Mouse (Mus musculus) B cell, adult 2 months (primary cell): ENCODE data around the gene Ppfia1.

Experiments used
- DNase-seq, 2 experiments: peaks; one replicate each; pipeline ENCODE4 v3.0.0; 2022

Gene Ppfia1

DNA sequence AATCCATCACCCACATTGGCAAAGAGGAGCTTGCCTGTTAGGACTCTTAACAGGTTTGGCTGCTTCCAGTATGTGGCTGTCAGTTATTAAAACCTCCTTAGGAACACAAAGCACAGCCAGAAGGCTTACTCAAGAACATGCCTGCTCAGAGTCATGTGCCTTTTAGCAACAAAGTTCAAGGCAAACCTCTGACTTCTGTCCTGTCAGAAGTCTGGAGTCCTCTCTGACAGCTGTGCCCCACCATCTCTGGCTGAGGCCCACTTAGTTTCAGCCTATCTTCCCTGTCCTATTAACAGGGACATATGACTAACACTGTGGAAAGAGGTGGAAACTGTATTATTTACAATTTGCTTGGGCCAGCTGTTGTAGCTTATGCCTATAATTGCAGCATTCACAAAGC, 73.2 kb downstream of the Ppfia1 start:
- DNase-seq, result no peak

DNA sequence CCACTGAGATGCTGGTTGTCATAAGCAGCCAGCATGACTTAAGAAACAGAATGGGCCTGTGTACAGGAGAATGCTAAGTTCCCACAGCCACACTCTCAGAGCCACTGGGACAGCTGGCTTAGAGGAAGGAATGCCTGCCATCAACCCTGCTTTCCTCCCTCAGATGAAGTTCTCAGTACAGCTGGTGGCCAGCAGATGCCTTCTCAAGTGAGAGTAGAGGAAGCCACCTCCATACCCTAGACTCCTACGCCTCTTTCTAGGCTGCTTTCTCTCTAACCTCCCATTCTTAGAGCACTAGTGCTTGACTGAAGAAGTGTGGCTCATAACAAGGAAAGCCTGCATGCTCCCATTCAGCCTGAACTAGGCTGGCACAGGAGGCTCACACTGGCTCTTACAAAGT, 74.0 kb downstream of the Ppfia1 start:
- no peak for DNase-seq

DNA sequence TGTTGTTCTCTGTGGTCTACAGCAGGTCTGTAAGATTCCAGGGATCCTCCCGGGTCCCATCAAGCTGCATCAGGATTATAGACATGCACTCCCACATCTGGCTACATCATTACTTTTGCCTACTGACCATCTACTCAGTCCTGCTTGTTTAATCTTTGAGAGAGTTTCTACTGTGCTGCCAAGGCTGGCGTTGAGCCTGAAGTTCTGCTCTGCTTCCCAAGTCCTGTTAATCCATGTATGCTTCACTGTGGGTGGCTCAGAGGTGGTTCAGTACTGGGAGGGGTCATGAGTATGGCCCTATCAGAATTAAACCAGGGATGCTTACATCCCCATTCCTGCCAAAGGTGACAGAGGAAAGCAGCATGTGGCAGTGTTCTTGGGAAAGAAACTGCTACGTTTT, 77.8 kb downstream of the Ppfia1 start:
- no peak for DNase-seq

DNA sequence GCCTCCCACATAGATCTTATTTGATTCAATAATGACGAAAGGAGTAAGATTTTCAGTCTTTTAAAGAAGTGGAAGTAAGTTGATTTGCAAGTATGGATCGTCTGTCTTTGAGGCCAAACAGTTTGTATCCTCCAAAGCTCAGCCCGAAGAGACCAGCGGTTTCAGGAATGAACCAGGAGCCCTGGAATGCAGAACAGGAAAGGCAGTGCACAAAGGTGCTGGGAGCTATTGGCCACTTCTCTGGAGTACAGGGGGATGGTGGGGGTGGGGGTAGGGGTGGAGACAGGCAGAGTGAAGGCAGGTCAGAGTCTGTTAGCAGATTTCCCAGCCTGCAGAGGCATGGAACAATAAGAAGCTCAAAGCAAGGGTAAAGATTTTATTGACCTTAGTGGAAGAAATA, 80.0 kb downstream of the Ppfia1 start:
- no peak for DNase-seq

DNA sequence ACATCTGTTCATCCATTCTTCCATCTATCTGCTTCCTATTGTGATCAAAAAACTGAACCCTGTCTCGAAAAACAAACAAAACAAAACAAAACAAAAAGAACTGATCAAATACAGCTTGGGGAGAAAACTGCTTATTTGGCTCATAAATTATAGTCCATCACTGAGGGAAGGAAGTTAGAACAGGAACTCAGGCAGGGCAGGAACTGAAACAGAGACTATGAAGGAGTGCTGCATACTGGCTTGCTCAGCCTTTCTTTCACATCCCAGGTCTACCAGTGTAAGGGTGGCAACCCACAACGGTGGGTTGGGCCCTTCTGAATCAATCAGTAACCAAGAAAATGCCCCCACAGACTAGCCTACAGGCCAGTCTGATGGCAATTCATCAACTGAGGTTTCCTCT, 82.4 kb downstream of the Ppfia1 start:
- no peak for DNase-seq

DNA sequence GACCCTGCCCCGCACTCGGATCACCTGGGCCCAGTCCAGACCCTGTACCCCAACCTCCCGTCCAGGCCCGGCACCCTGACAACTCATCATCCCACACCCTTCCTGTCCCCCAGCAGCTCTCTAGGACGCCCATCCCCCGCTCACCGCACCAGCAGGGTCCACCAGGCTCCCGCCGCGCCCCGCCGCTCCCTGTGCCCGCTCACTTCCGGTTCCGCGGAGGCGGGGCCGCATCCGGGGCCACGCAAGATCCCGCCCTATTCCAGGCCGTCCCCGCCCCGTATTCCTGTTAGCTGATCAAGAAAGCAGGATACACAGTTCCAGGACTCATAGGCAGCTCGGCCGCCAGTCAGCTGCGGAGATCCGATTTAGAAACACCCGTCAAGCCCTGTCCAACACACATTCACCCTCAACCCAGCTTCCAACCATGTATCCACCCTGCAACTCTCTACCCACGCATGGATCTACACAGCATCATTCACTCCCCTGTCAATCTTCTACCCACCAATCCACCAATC, 82.9 kb downstream of the Ppfia1 start, which contains the start of gene Cttn:
Gene Cttn (minus strand): TSS at position 465 of the 515 bp plus-strand sequence.
- no peak for DNase-seq

DNA sequence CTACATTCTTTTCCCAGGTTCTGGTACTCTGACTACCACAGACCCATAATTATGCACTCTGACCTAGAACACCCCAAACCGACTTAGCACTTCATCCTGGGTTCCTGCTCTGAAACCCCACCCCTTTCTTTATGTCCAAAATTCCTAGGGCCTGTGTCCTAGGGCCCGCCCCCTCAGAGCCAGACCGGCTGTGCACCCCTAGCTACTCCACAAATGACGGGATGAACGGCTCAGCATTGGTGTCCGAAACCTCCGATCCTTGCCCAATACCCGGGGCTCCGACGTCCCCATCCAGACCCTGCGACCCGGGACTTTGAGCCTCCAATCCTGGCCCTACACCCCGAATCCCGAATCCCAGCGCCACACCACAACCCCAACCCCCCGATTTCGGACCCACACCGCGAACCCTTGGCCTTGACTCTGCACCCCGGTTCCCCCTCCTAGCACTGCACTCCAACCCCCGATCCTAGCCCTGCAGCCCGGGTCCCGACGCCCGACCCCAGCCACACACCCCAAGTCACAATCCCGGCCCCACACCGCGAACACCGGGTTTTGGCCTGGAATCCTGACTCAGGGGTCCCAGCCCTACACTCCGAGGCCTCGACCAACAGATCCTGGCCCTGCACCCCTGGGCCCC, 83.5 kb downstream of the Ppfia1 start:
- DNase-seq, result no peak

DNA sequence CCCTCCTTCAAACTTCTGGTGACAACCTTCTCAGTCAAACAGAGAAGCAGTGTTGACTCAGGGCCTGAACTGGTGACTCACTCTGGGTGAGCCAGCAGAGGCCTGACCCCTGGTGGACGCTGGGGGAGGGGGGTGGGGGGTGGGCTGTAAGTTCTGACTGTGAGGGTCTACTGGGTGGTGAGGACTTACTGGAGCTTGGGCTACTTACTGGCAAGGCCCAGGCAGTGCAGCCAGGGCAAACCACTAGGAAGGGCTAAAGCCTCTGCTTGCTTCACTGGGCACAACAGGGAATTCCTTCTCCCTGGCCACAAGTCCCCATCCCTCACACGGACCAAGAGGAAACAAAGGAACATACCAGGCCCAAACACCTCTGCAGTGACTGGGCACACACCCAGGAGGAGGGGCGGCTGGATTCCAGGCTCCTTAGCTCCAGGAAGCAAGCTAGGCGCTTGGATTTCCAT, 84.3 kb downstream of the Ppfia1 start:
- no peak for DNase-seq

DNA sequence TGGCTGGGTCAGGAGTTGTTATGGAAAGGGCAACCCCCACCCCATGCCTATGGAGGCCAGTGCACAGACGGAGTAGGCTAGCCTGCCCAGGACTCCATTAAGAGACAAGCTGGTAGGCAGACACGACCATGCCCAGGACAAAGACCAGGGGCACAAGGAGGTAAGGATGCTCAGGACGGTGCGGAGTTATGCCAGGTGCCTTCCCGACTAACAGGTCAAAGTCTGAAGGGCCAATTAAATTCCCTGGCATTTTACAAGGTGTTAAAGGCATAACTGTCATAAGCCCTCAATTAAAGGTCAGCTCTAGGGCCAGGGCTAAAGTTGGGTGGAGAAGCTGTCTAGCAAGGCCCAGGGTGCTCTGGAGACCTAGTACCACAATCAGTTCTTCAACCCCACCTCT, 84.8 kb downstream of the Ppfia1 start:
- DNase-seq, result no peak

DNA sequence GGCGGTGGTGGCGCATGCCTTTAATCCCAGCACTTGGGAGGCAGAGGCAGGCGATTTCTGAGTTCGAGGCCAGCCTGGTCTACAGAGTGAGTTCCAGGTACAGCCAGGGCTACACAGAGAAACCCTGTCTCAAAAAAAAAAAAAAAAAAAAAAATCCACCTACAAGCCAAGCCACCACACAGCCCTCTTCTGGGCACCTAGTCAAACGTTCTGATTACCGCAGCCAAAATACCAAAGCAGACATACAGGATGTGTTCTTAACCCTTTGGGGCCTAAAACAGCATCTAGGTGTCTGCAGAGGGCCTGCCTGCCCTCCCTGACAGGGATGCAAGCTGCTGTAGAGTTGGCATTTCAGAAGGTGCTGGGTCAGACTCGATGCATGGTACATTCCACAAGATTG, 91.0 kb downstream of the Ppfia1 start:
- DNase-seq, result no peak

DNA sequence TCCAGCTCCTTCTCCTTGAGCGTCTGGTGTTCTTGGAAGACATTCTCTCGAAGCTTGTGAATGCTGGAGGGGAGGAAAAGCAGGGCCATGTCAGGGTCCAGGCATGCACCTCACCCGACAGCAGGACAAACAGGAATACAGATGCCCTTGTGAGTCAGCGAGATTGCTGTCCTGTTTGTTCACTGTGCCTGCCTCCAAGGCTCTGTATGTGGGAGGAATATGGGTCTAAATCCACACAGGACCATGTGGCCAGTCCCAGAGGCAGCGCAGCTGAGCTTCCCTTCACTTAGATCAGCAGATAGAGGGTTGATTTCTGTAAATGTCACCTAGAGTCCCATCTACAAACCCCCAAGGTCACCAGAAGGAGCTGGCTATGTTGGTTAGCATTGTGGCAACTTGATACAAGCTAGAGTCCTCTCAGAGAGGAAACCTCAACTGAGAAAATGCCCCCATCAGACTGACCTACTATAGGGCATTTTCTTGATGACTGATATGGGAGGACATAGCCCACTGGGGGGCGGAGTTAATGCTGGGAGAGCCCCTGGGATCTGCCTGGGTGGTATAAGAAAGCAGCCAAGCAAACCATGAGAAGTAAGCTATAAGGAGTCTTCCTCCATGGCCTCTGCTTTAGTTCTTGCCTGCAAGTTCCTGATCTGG, 92.2 kb downstream of the Ppfia1 start:
- DNase-seq, result no peak

DNA sequence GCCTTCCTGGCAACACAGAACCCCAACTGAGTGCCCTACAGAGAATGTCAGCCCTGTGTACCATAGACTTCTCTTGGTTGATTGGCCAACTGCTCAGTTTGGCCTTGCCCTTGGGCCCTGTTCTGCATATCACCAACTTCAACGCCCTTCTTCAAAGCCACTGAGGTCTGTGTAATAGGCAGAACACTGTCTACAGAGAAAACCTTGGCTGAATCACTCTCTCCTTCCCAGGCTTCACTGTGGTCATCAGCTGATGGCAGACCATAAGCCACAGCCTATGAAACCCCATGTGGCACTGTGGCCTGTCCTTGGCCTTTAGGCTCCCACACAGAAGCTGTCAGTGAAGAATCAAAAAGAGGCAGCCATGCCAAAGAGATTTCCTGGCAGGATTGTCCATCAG, 94.6 kb downstream of the Ppfia1 start:
- DNase-seq, result no peak

DNA sequence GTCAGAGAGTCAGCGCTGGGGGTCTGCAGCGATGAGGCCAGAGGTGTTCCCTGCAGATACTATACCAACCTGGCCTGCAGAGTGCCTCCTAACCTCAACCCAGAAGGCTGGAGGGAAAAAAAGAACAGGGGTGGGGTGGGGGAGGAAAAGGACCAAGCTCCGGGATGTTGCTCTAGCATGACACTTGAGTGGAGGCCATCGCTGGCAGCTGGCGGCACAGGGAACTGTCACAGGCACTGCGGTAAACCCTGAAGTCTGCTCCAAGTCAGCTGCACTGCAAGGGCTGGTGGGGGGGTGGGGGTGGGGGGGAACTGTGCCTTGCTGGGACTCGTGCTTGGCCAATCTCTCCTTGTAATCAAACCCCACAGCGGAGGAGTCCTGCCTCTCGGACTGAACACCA, 102.9 kb downstream of the Ppfia1 start:
- DNase-seq, result no peak

DNA sequence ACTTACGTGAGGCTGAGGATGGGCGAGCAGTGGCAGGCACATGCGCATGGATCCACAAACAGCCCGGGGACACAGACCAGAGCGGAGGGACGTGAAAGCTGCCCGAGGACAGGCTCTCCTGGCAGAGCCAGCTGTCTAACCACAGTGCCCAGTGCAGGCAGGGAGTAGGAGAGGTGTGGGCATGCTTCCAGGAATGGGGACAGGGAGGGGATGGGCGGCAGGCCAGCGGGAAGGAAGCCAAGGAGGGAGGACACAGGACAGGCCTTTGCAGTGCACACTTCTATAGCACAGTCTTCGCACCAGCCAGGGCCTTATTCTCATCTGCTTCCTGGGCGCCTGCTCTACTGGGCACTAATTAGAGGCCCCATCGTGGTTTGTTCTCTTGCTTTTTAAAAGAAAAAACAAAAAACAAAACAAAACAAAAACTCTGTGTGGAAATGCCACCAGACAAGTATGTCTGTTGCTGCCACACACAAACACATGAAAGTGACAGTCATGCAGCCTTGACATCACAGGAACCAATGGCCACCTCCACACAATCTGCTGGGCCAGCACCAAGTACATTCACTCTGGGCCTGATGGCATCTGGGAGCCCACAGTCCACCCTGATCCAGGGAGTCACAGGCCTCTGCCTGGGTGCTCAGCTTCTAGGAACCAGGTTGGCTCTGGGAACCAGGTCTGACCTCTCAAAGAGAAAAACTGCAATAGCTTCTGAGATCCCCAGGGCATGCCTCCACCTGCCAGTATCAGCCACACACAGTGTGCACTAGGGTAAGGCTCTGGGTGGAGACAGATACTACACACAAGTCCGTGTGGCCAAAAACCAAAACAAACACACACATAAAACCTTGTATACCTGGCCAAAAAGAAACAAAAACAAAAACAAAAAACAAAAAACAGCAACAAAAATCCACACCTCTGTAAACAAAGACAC, 103.6 kb downstream of the Ppfia1 start:
- no peak for DNase-seq

DNA sequence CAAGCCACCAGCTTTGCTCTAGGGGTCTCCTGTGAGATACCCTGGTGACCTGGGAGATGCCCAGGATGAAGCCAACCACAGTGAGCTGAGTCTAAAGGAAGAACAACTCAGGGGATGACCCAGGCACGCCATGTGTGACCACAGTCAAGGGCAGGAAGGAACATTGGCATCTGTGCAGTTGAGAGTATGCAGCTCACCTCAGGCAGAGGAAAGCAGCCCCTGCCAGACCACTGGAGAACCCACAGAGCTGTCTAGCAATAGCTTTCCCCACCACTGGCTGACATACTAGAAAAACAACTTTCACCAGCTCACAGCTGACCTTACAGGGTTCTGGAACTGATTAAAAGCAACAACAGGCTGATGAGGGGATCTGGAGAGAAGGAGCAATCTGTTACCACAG, 105.3 kb downstream of the Ppfia1 start:
- no peak for DNase-seq

DNA sequence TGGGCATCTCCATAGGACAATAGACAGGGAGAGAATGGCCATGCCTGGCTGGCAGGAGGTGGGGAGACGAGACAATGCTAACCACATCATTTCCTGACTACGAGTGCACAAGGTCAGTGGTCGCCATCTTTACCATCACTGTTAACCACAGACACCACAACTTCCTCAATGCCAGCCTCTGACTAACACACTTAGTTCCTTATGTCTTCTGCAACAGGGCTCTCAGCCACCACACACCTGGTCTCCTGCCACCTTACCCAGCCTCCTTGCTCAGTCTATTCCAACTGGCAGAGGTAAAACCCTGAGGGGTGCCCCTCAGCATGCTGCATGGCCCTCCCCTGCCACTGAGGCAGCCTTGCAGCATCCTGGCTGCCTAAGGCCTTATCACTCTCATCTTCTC, 106.4 kb downstream of the Ppfia1 start:
- DNase-seq, result peak; percentile 66 to 69

DNA sequence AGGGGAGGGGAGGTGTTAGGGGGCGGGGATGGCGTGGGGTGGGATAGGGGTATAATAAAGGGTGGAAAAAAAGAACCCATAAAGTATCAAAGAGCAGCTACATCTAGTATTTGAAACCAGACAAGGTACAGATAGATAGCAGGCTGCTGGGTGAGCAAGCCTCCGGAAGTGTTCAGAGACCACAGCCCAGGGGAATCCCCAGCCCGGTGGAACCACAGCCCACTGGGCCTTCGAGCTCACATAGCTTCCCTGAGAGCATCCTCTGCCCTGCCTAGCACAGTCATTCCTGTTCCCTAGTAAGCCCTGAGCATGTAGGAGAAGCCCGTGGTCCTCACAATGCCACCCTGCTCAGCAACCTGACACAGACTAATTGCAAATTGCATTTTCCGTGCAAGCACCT, 108.7 kb downstream of the Ppfia1 start:
- DNase-seq, result peak; percentile 80 to 83

DNA sequence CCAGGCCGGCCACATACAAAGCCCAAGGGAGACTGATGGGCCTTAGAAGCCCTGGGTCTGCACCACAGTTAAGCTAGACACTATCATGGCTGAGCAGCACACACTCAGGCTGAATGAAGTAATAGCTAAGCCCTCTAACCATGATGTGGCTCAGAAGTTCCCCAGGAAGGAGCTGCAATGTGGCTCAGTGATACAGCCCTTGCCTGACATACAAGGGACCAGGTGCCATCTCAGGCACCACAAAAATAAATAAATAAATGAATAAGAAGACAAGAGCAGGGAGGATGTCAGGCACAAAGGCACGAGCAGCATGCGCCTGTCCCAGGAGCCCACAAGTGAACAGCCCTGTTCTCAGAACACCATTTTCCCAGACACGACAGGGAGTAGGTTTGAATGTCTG, 111.6 kb downstream of the Ppfia1 start:
- no peak for DNase-seq

DNA sequence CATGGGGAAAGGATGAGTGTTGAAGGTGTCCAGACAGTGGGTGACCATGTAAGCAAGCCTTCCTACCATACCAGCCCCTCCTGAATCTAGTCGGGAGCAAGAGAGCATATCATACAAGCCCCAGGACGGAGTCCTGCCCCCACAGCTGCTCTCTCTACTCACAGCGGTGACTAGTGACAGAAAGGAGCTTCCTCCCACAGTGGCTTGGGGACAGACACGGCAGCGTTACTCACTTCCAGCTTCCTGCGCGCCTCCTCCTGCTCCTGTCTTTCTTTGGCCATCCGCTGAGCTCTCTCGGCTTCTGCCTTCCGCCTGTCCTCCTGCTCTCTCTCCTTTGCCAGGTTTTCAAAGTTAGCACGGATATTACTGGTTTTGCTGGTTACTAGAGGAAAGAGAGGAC, 112.1 kb downstream of the Ppfia1 start:
- no peak for DNase-seq

DNA sequence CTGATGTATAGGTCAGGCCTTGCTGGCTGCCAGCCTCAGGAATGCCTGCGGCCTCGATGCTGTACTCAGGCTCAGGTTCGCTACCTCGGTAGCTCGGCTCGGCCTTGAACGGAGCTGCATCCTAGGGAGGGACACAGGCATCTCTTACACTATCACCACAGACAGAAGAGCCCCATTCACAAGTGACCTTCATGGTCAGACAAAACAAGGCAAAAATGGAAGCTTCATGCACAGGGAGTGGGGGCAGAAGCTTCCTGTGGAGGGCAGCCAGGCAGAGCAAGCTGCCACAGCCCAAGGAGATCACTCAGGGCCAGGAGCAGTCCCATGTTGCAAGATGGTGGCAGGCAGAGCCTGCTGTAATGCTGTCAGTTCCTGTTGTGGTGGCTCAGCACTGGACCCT, 114.7 kb downstream of the Ppfia1 start:
- no peak for DNase-seq

DNA sequence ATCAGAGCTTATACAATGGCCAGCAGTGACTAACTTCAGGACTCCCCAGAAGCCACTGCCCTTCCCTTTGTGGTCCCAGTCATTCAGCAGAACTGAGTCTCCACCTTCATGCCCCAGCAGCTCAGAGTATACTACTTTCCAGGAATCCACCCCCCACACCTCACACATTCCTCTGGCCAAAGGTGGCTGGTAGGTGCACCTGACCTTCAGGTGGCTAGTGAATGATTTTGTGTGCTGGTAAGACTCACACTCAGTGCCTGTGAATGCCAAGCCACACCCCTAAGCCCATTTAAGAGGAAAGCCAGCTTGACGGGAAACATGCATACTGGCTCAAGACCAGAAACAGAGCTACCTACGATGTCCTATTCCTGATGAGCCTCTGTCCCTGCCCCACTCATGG, 120.6 kb downstream of the Ppfia1 start:
- DNase-seq, result no peak

DNA sequence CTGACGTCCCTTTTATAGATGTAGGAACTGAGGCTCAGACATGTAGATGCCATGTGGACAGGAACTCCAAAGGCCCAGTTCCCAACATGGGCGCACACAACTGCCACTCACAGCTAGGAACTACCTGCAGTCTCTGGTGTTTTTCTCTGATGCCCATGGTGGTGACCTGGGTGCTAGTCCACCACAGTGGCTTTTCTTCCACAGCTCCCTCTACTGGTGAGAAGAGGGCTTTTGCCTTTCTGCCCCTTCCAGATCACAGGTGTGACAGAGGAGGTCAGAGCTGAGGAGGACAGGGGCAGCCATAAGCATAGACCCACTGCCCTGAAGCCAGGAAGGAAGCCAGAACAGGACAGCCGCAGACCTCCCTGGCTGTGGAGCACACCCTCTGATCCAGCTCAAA, 126.1 kb downstream of the Ppfia1 start:
- DNase-seq, result peak in 1 of 2 experiments; percentile 38
